Mouse (Mus musculus) ES-E14 (cell line): ENCODE results near the gene Sgsh.

Source experiments
- CHD2 ChIP-seq: IDR thresholded peaks from 2 replicates; pipeline ENCODE4 v1.6.1; 2014; ENCODE audit warnings: mild to moderate bottlenecking, low read depth, low read length, inconsistent platforms
- HCFC1 ChIP-seq: IDR thresholded peaks from 2 replicates; pipeline ENCODE4 v1.6.1; 2012; ENCODE audit warnings: low read length, inconsistent platforms, borderline replicate concordance; ENCODE audit not compliant: insufficient read depth
- MAFK ChIP-seq: IDR thresholded peaks from 2 replicates; pipeline ENCODE4 v1.6.1; 2014; ENCODE audit warnings: mild to moderate bottlenecking, low read depth, low read length, inconsistent platforms; ENCODE audit not compliant: insufficient read depth
- ZC3H11A ChIP-seq: IDR thresholded peaks from 2 replicates; pipeline ENCODE4 v1.6.1; 2012; ENCODE audit warnings: low read depth, mild to moderate bottlenecking, inconsistent platforms, low read length, borderline replicate concordance
- ZNF384 ChIP-seq: IDR thresholded peaks from 2 replicates; pipeline ENCODE4 v1.6.1; 2012; ENCODE audit warnings: low read depth, low read length, inconsistent platforms

DNA sequence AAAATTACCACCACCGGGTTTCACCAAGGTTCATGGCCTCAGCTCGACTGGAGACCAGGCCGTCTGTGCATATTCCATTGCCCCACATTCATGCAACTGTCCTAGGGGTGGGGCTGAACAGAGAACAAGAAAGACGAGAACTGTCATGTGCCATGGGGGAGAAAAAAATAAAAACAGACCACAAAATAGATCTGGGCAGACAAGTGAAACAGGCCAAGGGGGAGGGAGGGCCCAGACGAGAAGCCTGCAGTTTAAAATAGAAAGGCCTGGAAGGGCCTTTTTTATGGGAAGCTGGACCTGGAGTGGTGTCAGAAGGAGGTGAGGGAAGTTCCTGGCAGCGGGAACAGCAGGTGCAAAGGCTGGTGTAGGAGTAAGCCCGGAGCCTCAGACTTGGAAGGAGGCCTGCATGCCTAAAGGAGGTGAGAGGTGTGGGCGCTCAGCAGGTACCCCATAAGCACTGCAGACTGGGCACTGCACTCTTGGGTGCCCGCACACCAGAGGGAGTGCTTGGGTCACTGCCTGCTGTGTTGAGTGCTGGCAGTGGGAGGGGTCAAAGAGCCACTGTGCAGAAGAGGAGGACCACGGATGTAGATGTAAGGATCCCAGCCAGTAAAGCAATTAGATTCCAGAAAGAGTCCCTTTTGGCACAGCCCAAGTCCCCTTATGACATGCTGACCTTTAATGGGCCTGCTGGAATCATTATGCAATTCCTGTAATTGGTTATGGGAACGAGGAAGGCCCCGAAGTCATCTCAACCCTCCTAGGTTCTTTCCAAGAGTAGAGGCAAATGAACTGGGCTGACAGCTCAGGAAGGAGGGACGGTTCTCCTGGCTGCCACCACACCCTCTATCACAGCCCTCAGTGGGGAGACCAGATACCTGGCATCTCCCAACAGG lies 48.3 kb downstream of the Sgsh start:
- TF ChIP-seq ZC3H11A (no peak), HCFC1 (no peak), ZNF384 (no peak), MAFK (no peak), CHD2 (no peak)
